Mouse (Mus musculus): Measurements from ENCODE around the gene Acss1. TPM values are rescaled to one million over a fixed set of nuclear protein-coding genes. Genes with fewer than 3 reads are reported as not detected.

The Acss1 gene
- 6.7 and 8.0 TPM in 2 replicates for polyA plus RNA-seq (2015; fragmentation: Nextera tagmentation; extraction: Ambion mirVana)

DNA sequence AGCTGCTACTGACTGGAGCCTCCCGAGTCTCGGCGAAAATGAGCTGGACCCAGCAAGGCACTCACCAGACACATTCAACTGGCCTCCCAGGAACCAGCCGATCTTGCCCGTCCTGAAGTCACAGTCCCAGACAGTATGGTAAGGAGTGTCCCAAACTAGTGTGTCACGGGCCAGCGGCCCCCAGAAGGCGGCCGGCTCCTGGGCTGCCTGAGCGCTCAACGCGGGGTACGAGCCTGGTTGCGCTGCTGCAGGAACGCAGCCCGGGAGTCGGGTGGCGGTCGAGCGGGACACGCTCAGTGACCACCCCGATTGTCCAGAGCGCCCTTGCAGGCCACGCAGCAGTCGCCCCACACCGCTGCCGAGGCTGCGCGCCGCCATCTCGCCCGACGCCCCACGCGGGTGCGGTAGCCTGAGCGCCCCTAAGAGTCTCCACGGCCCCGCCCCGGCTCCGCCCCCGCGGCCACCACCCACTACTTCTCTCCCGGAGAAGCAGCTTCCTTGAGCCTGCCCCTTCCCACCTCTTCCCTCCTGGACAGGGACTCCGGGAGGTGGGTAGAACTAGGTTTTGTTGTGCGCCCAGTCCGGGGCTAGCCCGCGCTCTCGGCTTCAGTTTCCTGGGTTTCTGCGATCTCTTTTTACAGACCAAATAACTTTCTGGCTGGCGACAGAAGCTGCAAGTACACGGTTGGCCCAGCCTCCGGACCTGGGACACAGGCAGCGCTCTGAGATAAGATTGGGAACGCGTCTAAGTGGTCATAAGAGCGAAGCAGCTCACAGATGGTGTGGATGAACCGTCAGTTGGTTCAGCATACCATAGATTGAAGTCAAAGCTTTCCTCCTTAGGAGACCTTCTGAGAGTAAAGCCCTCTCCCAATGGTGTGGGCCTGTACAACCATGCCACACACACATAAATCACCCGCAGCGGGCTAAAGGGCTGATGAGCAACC, at the start of gene Acss1:
Gene Acss1 (minus strand): TSS at position 681 of the 947 bp plus-strand sequence.
- WGBS, result 3% methylated on average over 61 of the region's 61 CpGs
- H3K4me2 ChIP-seq (replicated peaks), result peak within 1 kb of the TSS; percentile 97
- H3K9me3 ChIP-seq (replicated peaks), result no peaks in the 10 kb centered on the region
- H3K4me1 ChIP-seq, result peaks cover 17% of the 10 kb centered on the region; the same call in 1 of the 2 replicates
- H3K27ac ChIP-seq (replicated peaks), result no peak within 1 kb of the TSS
- H3K4me3 ChIP-seq (replicated peaks), result peak within 1 kb of the TSS; percentile 64
- H3K27me3 ChIP-seq, result no peaks in the 10 kb centered on the region
- no peaks in the 10 kb centered on the region for H3K36me3 ChIP-seq
- peak; percentile 75 for ATAC-seq (ENCODE audit: insufficient number of reproducible peaks, low FRiP score, low TSS enrichment, low read depth)
- H3K9ac ChIP-seq, result peak within 1 kb of the TSS; percentile 53

DNA sequence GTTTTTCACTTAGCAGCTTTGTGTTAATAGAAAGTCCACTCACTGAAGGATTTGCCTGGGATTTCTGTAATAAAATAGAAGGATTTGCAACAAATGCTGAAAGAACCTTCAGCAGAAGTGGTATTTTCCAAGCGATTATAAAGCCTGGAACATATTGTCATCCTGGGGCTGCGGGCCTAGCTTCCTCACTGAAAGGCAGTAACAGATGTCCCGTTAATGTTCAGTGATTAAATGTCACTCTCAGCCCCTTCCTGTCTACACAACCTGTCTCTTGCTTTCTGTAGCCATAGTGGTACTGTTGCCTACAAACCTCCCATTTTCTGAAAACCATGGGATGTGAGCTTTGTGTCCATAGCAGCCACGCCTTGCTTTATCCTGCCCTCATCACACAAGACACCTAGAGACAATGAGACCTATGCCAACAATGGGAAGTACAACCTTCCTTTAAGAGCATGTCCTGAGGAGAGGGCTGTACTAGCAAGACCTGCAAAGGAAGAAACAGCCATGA, 43.9 kb upstream of the Acss1 start:
- no peak overlapping the region for H3K4me2 ChIP-seq (replicated peaks)
- 72% methylated on average over 4 of the region's 4 CpGs for WGBS
- H3K36me3 ChIP-seq, result no peaks in the 10 kb centered on the region
- H3K9ac ChIP-seq, result no peak overlapping the region
- no peak overlapping the region for H3K27ac ChIP-seq (replicated peaks)
- H3K9me3 ChIP-seq (replicated peaks), result no peaks in the 10 kb centered on the region
- H3K4me3 ChIP-seq (replicated peaks), result no peak overlapping the region
- no peak for ATAC-seq (ENCODE audit: insufficient number of reproducible peaks, low FRiP score, low TSS enrichment, low read depth)
- H3K27me3 ChIP-seq, result no peaks in the 10 kb centered on the region
- no peaks in the 10 kb centered on the region for H3K4me1 ChIP-seq

DNA sequence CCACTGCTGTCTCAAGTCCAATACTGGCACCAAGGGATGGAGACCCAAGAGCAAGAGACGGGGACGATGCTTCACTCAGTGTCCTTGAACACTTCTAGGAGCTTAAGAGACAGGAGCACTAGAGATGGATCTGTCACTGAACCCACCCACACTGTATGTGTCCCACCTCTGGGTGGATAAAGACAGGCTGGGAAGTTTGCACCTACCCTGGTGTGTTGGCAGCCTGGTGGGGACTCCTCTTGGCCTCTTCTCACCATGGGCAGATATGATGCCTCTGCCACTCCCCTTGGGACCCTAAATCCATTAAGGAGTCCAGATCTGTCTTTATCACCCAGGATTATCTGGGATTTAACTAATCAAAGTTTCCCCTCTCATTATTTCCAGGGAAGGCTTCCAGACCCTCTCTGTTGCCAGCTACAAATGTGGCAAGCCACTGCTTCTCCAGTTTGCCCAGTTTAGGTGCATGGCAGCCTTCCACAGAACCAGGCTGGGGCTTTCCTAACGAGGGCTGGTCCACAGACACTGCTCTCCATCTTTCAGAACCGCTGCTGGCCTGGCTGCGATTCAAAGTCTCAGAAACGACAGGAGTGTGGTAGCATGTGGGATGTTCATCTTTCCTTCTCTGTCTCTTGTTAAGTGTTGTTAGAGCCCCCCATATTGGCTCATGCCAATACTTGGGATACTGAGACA, 23.3 kb upstream of the Acss1 start:
- Histone ChIP-seq H3K36me3 (no peaks in the 10 kb centered on the region), H3K27ac (replicated peaks) (no peak overlapping the region), H3K4me2 (replicated peaks) (no peak overlapping the region), H3K9me3 (replicated peaks) (no peaks in the 10 kb centered on the region), H3K9ac (no peak overlapping the region), H3K27me3 (peaks cover 57% of the 10 kb centered on the region), H3K4me3 (replicated peaks) (no peak overlapping the region), H3K4me1 (peaks cover 12% of the 10 kb centered on the region)
- 65% methylated on average over 6 of the region's 6 CpGs for WGBS
- no peak for ATAC-seq (ENCODE audit: insufficient number of reproducible peaks, low FRiP score, low TSS enrichment, low read depth)

DNA sequence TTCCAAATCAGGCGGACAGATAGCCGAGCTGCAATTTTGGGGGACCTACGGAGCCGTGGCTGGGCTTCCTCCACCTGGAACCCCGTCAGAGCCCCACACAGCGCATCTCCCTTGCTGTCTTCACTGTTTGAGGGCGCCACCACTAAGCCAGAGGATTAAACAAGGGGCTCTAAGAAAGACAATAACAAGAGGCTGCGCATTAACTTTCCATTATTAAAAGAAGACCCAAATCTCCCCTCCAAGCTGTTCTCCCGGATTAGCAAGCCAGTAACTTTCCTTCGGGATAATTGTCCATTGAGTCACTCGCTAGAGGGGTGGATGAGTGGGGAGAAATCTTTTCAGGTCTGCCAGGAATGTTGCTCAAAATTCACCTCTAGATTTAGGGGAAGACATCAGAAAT, 21.9 kb upstream of the Acss1 start:
- no peak for ATAC-seq (ENCODE audit: insufficient number of reproducible peaks, low FRiP score, low TSS enrichment, low read depth)
- H3K27ac ChIP-seq (replicated peaks), result no peak overlapping the region
- H3K4me1 ChIP-seq, result peaks cover 12% of the 10 kb centered on the region
- no peak overlapping the region for H3K4me3 ChIP-seq (replicated peaks)
- no peaks in the 10 kb centered on the region for H3K36me3 ChIP-seq
- no peak overlapping the region for H3K4me2 ChIP-seq (replicated peaks)
- H3K9me3 ChIP-seq (replicated peaks), result no peaks in the 10 kb centered on the region
- H3K27me3 ChIP-seq, result peaks cover 66% of the 10 kb centered on the region
- WGBS, result 2% methylated on average over 11 of the region's 11 CpGs
- H3K9ac ChIP-seq, result no peak overlapping the region

DNA sequence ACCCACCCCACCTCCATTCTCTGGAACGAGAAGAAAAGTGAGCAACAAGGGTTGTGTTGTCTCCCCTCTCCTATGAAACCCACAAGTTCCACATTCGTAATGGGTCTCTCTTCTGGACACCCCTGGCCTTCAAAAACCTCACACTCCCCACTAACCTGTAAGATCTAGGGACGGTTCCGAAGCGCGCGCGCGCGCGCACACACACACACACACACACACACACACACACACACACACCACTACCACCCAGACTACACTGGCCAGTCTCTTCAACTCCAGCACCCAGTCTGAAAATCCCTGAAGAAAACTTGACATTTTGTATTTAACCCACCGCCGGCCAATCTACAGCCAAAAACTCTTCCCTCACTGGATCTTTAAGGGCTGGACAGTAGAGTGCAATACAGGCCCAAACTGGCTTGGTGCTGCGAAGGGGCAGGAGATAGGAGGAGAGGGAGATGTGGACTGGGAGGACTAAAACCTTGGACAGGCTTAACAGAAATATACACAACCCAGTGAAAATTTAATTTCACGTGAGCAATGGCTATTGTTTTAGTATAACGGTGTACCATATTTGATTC, 21.0 kb upstream of the Acss1 start, which contains the start of gene Vsx1:
Gene Vsx1 (minus strand): TSS at position 138 of the 578 bp plus-strand sequence.
- H3K4me1 ChIP-seq, result peaks cover 12% of the 10 kb centered on the region
- 44% methylated on average over 16 of the region's 16 CpGs for WGBS
- peak within 1 kb of the TSS; percentile 39 for H3K4me3 ChIP-seq (replicated peaks)
- H3K4me2 ChIP-seq (replicated peaks), result peak within 1 kb of the TSS; percentile 68
- no peaks in the 10 kb centered on the region for H3K36me3 ChIP-seq
- peaks cover 66% of the 10 kb centered on the region for H3K27me3 ChIP-seq
- H3K27ac ChIP-seq (replicated peaks), result no peak within 1 kb of the TSS
- ATAC-seq (ENCODE audit: insufficient number of reproducible peaks, low FRiP score, low TSS enrichment, low read depth), result no peak
- no peak within 1 kb of the TSS; the same call in 1 of the 2 replicates for H3K9ac ChIP-seq
- no peaks in the 10 kb centered on the region for H3K9me3 ChIP-seq (replicated peaks)

DNA sequence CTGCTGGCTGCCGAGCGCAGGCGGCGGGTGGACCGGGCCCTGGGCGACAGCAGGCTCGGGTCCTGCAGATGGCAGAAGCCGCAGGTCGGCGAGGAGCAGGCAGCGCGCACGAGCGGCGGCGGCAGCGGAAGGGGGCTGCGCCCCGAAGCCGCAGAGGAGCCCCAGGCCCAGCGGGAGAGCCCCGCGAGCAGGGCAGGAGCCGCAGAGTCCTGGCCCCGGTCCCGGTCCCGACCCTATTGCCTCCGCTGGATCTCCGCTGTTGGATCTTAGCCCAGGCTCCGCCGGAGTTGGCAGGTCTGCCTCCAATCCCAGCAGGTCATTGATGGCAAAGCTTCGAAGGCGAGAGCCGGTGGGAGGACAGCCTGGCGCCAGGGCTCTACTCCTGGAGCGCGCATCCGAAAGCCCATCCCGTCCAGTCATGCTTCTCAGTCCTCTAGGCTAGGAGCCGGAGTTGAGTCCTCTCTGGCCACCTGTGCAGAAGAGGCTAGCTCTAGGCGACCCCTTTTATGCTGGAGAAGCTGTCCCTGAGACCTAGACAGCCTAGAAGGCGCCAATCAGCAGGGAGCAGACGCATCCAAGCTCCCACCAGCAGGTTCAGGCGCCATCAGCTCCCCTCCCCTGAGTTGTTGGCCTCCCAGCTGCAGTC, 20.4 kb upstream of the Acss1 start:
- Histone ChIP-seq H3K9ac (no peak overlapping the region; the same call in 1 of the 2 replicates), H3K36me3 (no peaks in the 10 kb centered on the region), H3K9me3 (replicated peaks) (no peaks in the 10 kb centered on the region), H3K4me2 (replicated peaks) (peak overlapping the region; percentile 68), H3K4me3 (replicated peaks) (peak overlapping the region; percentile 39), H3K27me3 (peaks cover 66% of the 10 kb centered on the region), H3K4me1 (peaks cover 12% of the 10 kb centered on the region), H3K27ac (replicated peaks) (no peak overlapping the region)
- WGBS, result under 1% methylated on average over 44 of the region's 44 CpGs
- no peak for ATAC-seq (ENCODE audit: insufficient number of reproducible peaks, low FRiP score, low TSS enrichment, low read depth)

DNA sequence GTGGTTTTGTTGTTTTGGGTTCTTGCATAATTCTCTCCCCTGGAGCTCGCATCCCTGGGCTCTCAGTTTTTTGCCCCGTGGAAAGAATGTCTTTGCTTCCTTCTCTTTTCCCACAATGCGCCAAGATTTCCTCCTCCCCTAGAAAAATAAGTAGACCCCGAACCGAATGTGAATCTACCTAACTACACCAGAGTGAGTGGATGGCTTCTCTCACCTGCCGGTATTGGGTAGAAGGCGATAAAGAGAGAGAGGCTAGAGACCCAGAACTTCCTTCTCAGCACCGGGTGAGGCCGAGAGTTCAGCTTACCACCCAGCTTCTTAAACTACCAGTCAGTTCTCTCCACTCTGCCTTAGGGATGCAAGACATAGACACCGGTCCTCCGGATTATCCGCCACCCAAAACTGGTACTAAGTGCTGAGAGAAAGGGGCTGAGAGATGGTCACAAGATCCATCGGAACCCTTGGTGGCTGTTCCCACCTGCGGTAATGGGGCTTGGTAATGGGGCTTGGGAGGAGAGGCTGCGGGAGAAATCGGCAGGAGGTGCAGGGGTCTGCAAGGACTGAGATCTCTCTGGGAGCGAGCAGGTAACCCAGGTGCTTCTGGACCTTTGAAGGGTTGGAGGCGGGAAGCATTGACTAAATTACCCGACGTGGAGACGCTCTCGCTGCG, 19.7 kb upstream of the Acss1 start:
- no peak for ATAC-seq (ENCODE audit: insufficient number of reproducible peaks, low FRiP score, low TSS enrichment, low read depth)
- peaks cover 66% of the 10 kb centered on the region for H3K27me3 ChIP-seq
- H3K9ac ChIP-seq, result no peak overlapping the region; the same call in 1 of the 2 replicates
- H3K4me1 ChIP-seq, result peaks cover 12% of the 10 kb centered on the region
- H3K4me3 ChIP-seq (replicated peaks), result peak overlapping the region; percentile 39
- WGBS, result 4% methylated on average over 23 of the region's 23 CpGs
- no peaks in the 10 kb centered on the region for H3K9me3 ChIP-seq (replicated peaks)
- no peaks in the 10 kb centered on the region for H3K36me3 ChIP-seq
- no peak overlapping the region for H3K27ac ChIP-seq (replicated peaks)
- H3K4me2 ChIP-seq (replicated peaks), result peak overlapping the region; percentile 68

DNA sequence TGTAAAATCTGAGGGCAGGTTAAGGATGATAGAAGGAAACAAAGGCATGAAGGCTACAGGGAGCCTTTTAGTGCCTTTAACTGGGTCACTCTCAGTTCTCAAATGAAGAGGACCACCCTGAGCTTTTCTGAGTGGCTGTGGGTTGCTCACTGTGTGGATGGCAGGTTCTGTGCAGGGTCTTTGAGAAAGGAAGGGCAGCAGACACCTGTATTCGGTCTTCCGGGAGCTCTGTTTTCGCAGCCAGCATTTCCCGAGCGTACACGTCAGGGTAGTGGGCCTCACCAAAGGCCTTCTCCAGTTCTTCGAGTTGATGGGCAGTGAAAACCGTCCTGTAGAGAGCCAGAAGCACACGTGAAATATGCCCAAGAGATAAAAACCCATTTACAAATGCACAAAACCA, 17.1 kb upstream of the Acss1 start:
- 87% methylated on average over 9 of the region's 9 CpGs for whole genome bisulfite sequencing
- Histone ChIP-seq H3K4me3 (replicated peaks) (no peak overlapping the region), H3K4me2 (replicated peaks) (no peak overlapping the region), H3K36me3 (no peaks in the 10 kb centered on the region), H3K9ac (no peak overlapping the region), H3K27ac (replicated peaks) (no peak overlapping the region), H3K9me3 (replicated peaks) (no peaks in the 10 kb centered on the region), H3K4me1 (peaks cover 12% of the 10 kb centered on the region), H3K27me3 (peaks cover 45% of the 10 kb centered on the region)
- no peak for ATAC-seq (ENCODE audit: insufficient number of reproducible peaks, low FRiP score, low TSS enrichment, low read depth)

DNA sequence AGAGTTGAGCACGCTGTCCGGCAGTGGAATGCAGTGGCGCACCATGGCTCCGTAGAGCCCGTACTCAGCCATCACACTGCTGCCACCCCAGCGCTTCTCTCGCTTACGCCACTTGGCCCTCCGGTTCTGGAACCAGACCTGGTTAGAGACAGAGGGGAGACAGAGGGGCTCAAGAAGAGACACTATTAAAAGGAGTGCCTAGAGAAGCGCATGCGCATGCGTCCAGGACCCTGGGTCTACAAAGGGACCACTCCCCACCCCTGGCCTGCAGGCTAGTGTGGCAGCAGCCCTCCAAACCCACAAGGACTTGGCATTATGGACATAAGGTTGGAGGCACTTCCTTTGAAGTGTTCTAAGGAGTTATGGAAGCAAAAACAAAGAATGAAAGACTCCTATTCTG, 16.2 kb upstream of the Acss1 start:
- no peak overlapping the region for H3K4me2 ChIP-seq (replicated peaks)
- 84% methylated on average over 12 of the region's 12 CpGs for WGBS
- H3K4me3 ChIP-seq (replicated peaks), result no peak overlapping the region
- H3K9me3 ChIP-seq (replicated peaks), result no peaks in the 10 kb centered on the region
- no peak overlapping the region for H3K27ac ChIP-seq (replicated peaks)
- no peaks in the 10 kb centered on the region for H3K36me3 ChIP-seq
- peaks cover 36% of the 10 kb centered on the region for H3K27me3 ChIP-seq
- H3K4me1 ChIP-seq, result peaks cover 12% of the 10 kb centered on the region
- no peak overlapping the region for H3K9ac ChIP-seq
- no peak for ATAC-seq (ENCODE audit: insufficient number of reproducible peaks, low FRiP score, low TSS enrichment, low read depth)

DNA sequence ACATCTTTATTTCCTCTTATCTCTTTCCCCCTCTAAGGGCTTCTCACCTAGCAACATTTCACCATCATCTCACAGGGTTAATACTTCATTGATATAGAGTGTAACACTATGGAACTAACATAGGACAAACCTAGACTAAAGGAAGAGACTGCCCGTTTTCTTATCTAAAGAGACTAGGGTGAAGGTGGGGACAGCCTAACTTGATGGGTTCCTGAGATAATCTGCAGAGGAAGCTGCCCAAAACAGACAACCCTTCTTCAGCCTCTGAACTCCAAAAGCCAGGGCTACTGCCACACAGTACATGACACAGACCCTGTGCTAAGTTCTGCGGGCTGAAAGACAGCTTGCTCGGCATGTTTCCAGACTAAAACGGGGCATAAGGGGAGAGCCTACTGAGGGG, 13.3 kb upstream of the Acss1 start:
- Histone ChIP-seq H3K9ac (no peak overlapping the region), H3K4me2 (replicated peaks) (no peak overlapping the region), H3K4me1 (no peaks in the 10 kb centered on the region), H3K9me3 (replicated peaks) (no peaks in the 10 kb centered on the region), H3K4me3 (replicated peaks) (no peak overlapping the region), H3K27ac (replicated peaks) (no peak overlapping the region), H3K27me3 (peaks cover 8% of the 10 kb centered on the region), H3K36me3 (no peaks in the 10 kb centered on the region)
- WGBS, result 64% methylated on average over 4 of the region's 4 CpGs
- no peak for ATAC-seq (ENCODE audit: insufficient number of reproducible peaks, low FRiP score, low TSS enrichment, low read depth)

Data from embryonic facial prominence, embryonic 15.5 days (tissue).